Mouse (Mus musculus) neural tube, embryonic 15.5 days (tissue): ENCODE measurements around the gene Spast. TPM values are rescaled to one million over a fixed set of nuclear protein-coding genes. Genes with fewer than 3 reads are reported as not detected.
A peak's percentile ranks its signal among the peaks of the same experiment; 100 is the strongest.
"Not testable (repeated sequence)": the region's sequence is repeated elsewhere in the genome, so short reads cannot be mapped to it uniquely, and the experiment has no call there.

Experiments
- ATAC-seq: fragments of 200-750 bp; cut with Nextera tagmentation; 2 replicates; pipeline ENCODE4 v1.8.0; 2017; ENCODE audit warnings: mild to moderate bottlenecking, moderate TSS enrichment, moderate library complexity; ENCODE audit not compliant: low FRiP score
- H3K27ac ChIP-seq: fragments of 300-500 bp; sonication (generic); replicated peaks from 2 replicates; pipeline ENCODE4 v1.5.1; 2015; ENCODE audit warnings: mild to moderate bottlenecking, inconsistent platforms
- H3K27me3 ChIP-seq: fragments of 300-500 bp; sonication (generic); replicated peaks from 2 replicates; pipeline ENCODE4 v1.6.1; 2015; ENCODE audit warnings: inconsistent platforms
- H3K36me3 ChIP-seq: fragments of 300-500 bp; sonication (generic); 2 replicates; pipeline ENCODE4 v1.6.1; 2015; ENCODE audit warnings: inconsistent platforms
- H3K4me1 ChIP-seq: fragments of 300-500 bp; sonication (generic); 2 replicates; pipeline ENCODE4 v1.6.1; 2015; ENCODE audit warnings: inconsistent platforms
- H3K4me2 ChIP-seq: fragments of 300-500 bp; sonication (generic); 2 replicates; pipeline ENCODE4 v1.6.1; 2015; ENCODE audit warnings: inconsistent platforms, mild to moderate bottlenecking, moderate library complexity
- H3K4me3 ChIP-seq: fragments of 300-500 bp; sonication (generic); replicated peaks from 2 replicates; pipeline ENCODE4 v1.5.1; 2015; ENCODE audit warnings: mild to moderate bottlenecking, inconsistent platforms
- H3K9ac ChIP-seq: fragments of 300-500 bp; sonication (generic); replicated peaks from 2 replicates; pipeline ENCODE4 v1.6.1; 2015; ENCODE audit warnings: mild to moderate bottlenecking, inconsistent platforms
- H3K9me3 ChIP-seq: fragments of 300-500 bp; sonication (generic); replicated peaks from 2 replicates; pipeline ENCODE4 v1.6.1; 2016; ENCODE audit warnings: inconsistent platforms
- WGBS: fragments of 180-500 bp; shearing (Covaris S2); methylation state at CpG from one replicate; pipeline ENCODE4 v1.1.7; 2015; ENCODE audit warnings: mixed read lengths; 5-methylcytosine and 5-hydroxymethylcytosine counted together
- polyA plus RNA-seq: library from polyadenylated mRNA; unstranded; fragments of >200 nt; fragmentation: Nextera tagmentation; extraction: Ambion mirVana; gene quantifications from 2 replicates; pipeline ENCODE4 v1.2.1, GENCODE M21; 2015

Gene Spast
- polyA plus RNA-seq, 1 experiment from 2014 or later = 31.5 TPM

DNA sequence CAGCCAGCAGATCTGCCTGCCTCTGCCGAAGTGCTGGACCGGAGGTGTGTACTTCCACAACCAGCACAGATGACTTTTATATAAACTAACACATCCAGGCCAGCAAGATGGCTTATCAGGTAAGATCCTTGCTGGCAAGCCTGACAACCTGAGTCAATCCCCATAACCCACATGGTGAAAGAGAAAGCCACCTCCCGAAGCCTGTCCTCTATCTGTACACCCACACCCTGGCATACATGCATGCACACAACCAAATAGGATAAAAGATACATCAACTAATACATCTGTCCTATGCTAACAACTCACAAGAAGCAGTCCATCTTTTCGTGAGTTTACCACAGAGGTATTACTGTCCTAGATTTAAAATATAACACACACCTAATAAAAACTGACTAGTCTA is 34.7 kb upstream of the Spast start:
- Histone ChIP-seq H3K27ac (no peak overlapping the region), H3K9me3 (no peaks in the 10 kb centered on the region), H3K4me3 (no peak overlapping the region), H3K4me2 (no peak overlapping the region), H3K27me3 (no peaks in the 10 kb centered on the region), H3K4me1 (no peaks in the 10 kb centered on the region), H3K36me3 (peaks cover 39% of the 10 kb centered on the region), H3K9ac (no peak overlapping the region)
- ATAC-seq = no peak
- WGBS = 94% methylated on average over 4 of the region's 4 CpGs

- H3K27me3 ChIP-seq = no peaks in the 10 kb centered on the region
- peaks cover 39% of the 10 kb centered on the region for H3K36me3 ChIP-seq
- 98% methylated on average over 4 of the region's 4 CpGs for whole genome bisulfite sequencing
- H3K4me3 ChIP-seq = no peak overlapping the region
- no peaks in the 10 kb centered on the region for H3K4me1 ChIP-seq
- H3K27ac ChIP-seq = no peak overlapping the region
- H3K4me2 ChIP-seq = no peak overlapping the region
- no peaks in the 10 kb centered on the region for H3K9me3 ChIP-seq
- ATAC-seq = no peak
- H3K9ac ChIP-seq = no peak overlapping the region
Measured at GRCm38 (mm10) chr17:74305616-74306015, 33.2 kb upstream of the Spast start.

DNA sequence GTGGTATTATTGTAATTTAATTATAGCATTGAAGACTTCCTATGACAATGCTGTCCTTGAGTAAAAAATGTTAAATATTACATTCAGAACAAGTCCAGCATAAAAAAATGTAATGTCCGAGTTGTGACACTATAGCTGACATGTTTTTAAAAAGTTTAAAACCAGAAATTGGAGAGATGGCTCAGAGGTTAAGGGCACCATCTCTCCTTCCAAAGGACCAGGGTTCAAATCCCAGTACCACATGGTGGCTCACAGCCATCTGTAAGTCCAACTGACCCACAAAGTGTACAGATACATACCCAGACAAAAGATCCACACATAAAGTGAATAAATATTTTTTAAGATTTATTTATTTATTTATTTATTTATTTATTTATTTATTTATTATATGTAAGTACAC is 32.8 kb upstream of the Spast start:
- Histone ChIP-seq H3K27me3 (no peaks in the 10 kb centered on the region), H3K4me3 (no peak overlapping the region), H3K9me3 (no peaks in the 10 kb centered on the region), H3K27ac (no peak overlapping the region), H3K36me3 (peaks cover 39% of the 10 kb centered on the region), H3K4me1 (no peaks in the 10 kb centered on the region), H3K9ac (no peak overlapping the region), H3K4me2 (no peak overlapping the region)
- WGBS = 92% methylated on average over 1 of the region's 1 CpGs
- no peak for ATAC-seq

DNA sequence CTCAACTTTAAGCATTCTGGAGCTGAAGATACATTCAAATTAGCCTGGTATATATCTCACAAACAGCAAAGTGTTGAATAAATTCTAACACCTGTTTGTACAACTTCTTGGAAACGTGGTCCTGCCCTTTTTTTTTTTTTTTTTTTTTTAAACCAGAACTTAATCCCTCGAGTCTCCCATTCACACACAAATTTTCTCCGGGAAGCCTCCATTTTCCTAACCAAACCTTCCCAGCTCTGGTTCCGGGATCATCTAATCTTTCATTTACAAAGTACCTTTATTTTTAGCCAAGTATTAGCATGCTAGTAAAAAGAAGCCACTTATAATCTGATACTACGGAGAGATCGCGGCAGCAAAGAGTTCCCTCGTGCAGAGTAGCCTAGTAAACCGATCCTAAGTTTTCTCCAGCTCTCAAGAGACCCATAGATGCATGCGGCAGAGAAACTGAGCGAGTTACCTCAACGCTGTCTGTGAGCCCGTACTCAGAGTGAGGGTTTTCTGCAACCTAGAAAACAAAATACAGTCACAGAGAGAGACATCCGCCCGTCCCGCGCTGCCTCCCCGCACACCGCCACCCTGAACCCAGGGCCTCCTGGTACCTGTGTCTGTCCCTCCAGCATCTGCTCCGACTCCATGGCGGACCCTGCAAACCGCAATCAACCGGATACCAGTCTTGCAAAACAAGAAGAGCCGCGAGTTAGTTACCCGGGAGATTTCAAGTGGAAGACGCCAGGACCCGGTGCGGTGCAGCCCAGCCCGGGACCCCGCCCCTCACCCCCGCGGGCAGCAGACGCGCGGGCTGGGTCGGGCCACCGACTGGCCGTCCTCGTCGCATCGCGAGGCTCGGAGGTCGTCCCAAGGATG is 23.1 kb upstream of the Spast start:
- H3K4me2 ChIP-seq = peak overlapping the region; percentile 69
- H3K36me3 ChIP-seq = 0 out of 2 replicates have a peak, but pooled peaks cover 5% of the 10 kb centered on the region
- H3K27me3 ChIP-seq = no peaks in the 10 kb centered on the region
- peak overlapping the region; percentile 66 for H3K4me3 ChIP-seq
- no peaks in the 10 kb centered on the region for H3K9me3 ChIP-seq
- H3K27ac ChIP-seq = peak overlapping the region; percentile 86
- ATAC-seq = peak; percentile 86
- peak overlapping the region; percentile 78 for H3K9ac ChIP-seq
- H3K4me1 ChIP-seq = peaks cover 23% of the 10 kb centered on the region
- WGBS = under 1% methylated on average over 45 of the region's 45 CpGs

- Histone ChIP-seq H3K4me2 (peak overlapping the region; percentile 69), H3K9ac (peak overlapping the region; percentile 78), H3K36me3 (0 out of 2 replicates have a peak, but pooled peaks cover 4% of the 10 kb centered on the region), H3K9me3 (no peaks in the 10 kb centered on the region), H3K27me3 (no peaks in the 10 kb centered on the region), H3K4me1 (peaks cover 23% of the 10 kb centered on the region), H3K4me3 (peak overlapping the region; percentile 66), H3K27ac (peak overlapping the region; percentile 86)
- 0% methylated on average over 48 of the region's 48 CpGs for WGBS
- ATAC-seq = peak; percentile 96
Measured at GRCm38 (mm10) chr17:74316309-74316863, 22.4 kb upstream of the Spast start.

DNA sequence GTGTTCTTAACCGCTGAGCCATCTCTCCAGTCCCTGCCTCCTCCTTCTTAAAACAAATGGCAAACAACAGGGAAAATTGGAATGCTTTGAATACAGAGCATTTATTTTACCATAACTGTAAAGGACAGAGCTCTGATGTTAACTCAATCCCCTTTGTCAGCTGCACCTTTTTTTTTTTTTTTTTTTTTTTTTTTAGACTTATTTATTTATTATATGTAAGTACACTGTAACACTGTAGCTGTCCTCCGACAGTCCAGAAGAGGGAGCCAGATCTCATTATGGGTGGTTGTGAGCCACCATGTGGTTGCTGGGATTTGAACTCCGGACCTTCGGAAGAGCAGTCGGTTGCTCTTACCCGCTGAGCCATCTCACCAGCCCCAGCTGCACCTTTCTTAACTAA is 20.1 kb upstream of the Spast start:
- no peak overlapping the region for H3K4me3 ChIP-seq
- no peak overlapping the region for H3K9ac ChIP-seq
- H3K27me3 ChIP-seq = no peaks in the 10 kb centered on the region
- no peak overlapping the region for H3K27ac ChIP-seq
- H3K9me3 ChIP-seq = no peaks in the 10 kb centered on the region
- H3K36me3 ChIP-seq = no peaks in the 10 kb centered on the region
- H3K4me1 ChIP-seq = peaks cover 23% of the 10 kb centered on the region
- H3K4me2 ChIP-seq = no peak overlapping the region
- WGBS = 94% methylated on average over 6 of the region's 6 CpGs
- no peak for ATAC-seq

- no peak overlapping the region for H3K9ac ChIP-seq
- H3K4me2 ChIP-seq = no peak overlapping the region
- WGBS = 52% methylated on average over 5 of the region's 5 CpGs
- no peak overlapping the region for H3K27ac ChIP-seq
- H3K4me3 ChIP-seq = no peak overlapping the region
- no peaks in the 10 kb centered on the region for H3K4me1 ChIP-seq
- no peak for ATAC-seq
- H3K27me3 ChIP-seq = no peaks in the 10 kb centered on the region
- H3K36me3 ChIP-seq = no peaks in the 10 kb centered on the region
- H3K9me3 ChIP-seq = no peaks in the 10 kb centered on the region
Measured at GRCm38 (mm10) chr17:74322400-74323054, 16.3 kb upstream of the Spast start.

DNA sequence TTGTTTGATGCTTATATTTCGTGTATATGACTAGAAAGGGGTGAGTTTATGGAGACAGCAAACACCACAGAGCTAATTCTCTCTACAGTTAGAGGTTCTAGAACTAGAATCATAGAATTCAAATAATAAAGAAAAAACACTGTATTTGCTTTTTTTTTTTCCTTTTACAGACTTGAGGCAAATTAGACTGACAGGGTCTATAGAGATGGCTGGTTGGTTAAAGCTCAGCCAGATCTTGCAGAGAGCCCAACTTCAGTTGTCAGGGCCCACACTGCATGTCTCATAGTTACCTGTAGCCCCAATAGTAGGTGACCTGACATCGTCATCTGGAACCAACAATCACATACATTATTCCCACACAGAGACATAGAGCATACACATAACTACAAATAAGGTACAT is 14.9 kb upstream of the Spast start, which contains the start of gene Dpy30:
Dpy30 (minus strand) TSS at position 101 of the 400 bp plus-strand sequence.
- no peaks in the 10 kb centered on the region for H3K27me3 ChIP-seq
- H3K9ac ChIP-seq = no peak within 1 kb of the TSS
- no peak within 1 kb of the TSS for H3K4me3 ChIP-seq
- no peaks in the 10 kb centered on the region for H3K4me1 ChIP-seq
- no peaks in the 10 kb centered on the region for H3K36me3 ChIP-seq
- H3K4me2 ChIP-seq = no peak within 1 kb of the TSS
- no peaks in the 10 kb centered on the region for H3K9me3 ChIP-seq
- no peak for ATAC-seq
- WGBS = 85% methylated on average over 2 of the region's 2 CpGs
- no peak within 1 kb of the TSS for H3K27ac ChIP-seq

GRCm38 (mm10) chr17:74327195-74327594 is 11.6 kb upstream of the Spast start:
- not testable (repeated sequence) for H3K36me3 ChIP-seq, H3K9ac ChIP-seq, H3K9me3 ChIP-seq, H3K27me3 ChIP-seq, H3K4me1 ChIP-seq, H3K27ac ChIP-seq, H3K4me2 ChIP-seq, H3K4me3 ChIP-seq, ATAC-seq
- WGBS = 85% methylated on average over 7 of the region's 7 CpGs

DNA sequence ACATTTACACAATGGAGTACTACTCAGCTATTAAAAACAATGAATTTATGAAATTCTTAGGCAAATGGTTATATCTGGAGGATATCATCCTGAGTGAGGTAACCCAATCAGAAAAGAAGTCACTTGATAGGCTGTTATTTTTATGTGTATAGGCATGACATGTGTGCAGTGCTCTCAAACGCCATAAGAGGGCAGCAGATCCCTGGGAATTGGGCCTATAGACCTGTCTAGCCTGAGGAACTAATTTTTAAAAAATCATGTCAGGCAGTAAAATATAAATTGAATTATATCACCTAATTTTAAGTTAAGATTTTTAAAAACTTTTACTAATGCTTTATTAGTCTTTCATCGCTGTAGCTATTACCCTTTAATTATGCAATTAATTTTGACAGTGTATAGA is 10.6 kb upstream of the Spast start:
- WGBS = 51% methylated on average over 2 of the region's 2 CpGs
- not testable (repeated sequence) for H3K9ac ChIP-seq, H3K27ac ChIP-seq, H3K36me3 ChIP-seq, H3K27me3 ChIP-seq, H3K4me3 ChIP-seq, H3K4me2 ChIP-seq, H3K9me3 ChIP-seq, ATAC-seq, H3K4me1 ChIP-seq

DNA sequence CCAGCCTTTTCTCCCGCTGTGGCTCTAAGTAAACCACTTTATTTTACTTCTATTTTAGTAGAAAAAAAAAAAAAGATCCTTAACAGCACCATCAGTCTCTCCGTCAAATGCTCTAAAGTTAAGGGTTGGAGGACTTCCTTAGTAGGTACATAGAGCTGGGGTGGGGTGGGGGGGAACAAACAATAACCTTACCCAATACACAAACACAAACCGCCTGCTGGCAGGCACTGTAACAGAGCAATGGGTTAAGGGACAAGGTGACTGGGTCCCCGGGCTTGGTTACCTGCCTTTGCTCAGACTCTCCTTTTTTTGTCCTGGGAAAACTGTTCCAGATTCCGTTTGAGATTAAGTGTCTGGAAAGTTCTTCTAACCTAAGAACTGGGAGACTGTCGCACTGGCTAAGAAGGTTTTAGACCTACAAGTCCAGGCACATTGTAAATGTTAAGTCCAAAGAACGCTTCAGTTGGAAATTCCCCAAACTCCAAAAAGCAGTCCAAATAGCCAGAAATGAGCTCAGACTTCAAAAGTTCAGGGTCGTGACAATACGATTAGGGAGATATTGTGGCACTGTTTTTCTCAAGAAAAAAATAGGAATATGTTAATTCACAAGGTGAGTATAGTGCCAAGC is 7.6 kb upstream of the Spast start:
- Histone ChIP-seq H3K27me3 (no peaks in the 10 kb centered on the region), H3K27ac (no peak overlapping the region), H3K4me2 (no peak overlapping the region), H3K4me3 (no peak overlapping the region), H3K9ac (no peak overlapping the region), H3K4me1 (no peaks in the 10 kb centered on the region), H3K9me3 (no peaks in the 10 kb centered on the region), H3K36me3 (no peaks in the 10 kb centered on the region)
- ATAC-seq = no peak
- WGBS = 85% methylated on average over 9 of the region's 9 CpGs
